Mouse (Mus musculus): ENCODE measurements around the gene Taok2. TPM values are rescaled to one million over a fixed set of nuclear protein-coding genes. Genes with fewer than 3 reads are reported as not detected.
A peak's percentile ranks its signal among the peaks of the same experiment; 100 is the strongest.

Gene Taok2
- polyA plus RNA-seq, 1 experiment from 2014 or later = 55.8 TPM

- Histone ChIP-seq H3K27ac (ENCODE audit: low read length) (peak within 1 kb of the TSS; percentile 79), H3K4me3 (ENCODE audit: low read length) (peak within 1 kb of the TSS; percentile 69), H3K4me2 (ENCODE audit: low read depth, low read length) (peak within 1 kb of the TSS; percentile 83), H3K27me3 (ENCODE audit: control insufficient read depth, insufficient read depth, low read depth, low read length) (no peaks in the 10 kb centered on the region), H3K4me1 (replicated peaks; ENCODE audit: control insufficient read depth, insufficient read depth, low read length) (peaks cover 23% of the 10 kb centered on the region), H3K36me3 (ENCODE audit: control insufficient read depth, insufficient read depth, low read length) (peaks cover 22% of the 10 kb centered on the region), H3K9me3 (ENCODE audit: control insufficient read depth, low read length) (no peaks in the 10 kb centered on the region), H3K9ac (ENCODE audit: low read length) (peak within 1 kb of the TSS; percentile 77)
- ATAC-seq (ENCODE audit: low read depth) = peak; percentile 94
- WGBS = 1% methylated on average over 42 of the region's 42 CpGs
Observed at GRCm38 (mm10) chr7:126861429-126862130, 22.9 kb downstream of the Taok2 start, which contains the start of gene Hirip3. Gene Hirip3 (plus strand): TSS chr7:126861972.

- no peak for ATAC-seq (ENCODE audit: low read depth)
- peak overlapping the region; percentile 41; the same call in 1 of the 2 replicates for H3K27ac ChIP-seq (ENCODE audit: low read length)
- 55% methylated on average over 5 of the region's 5 CpGs for WGBS
Observed at GRCm38 (mm10) chr7:126860987-126861386, 23.5 kb downstream of the Taok2 start.

GRCm38 (mm10) chr7:126856741-126857420 is 27.6 kb downstream of the Taok2 start:
- no peak overlapping the region for H3K4me2 ChIP-seq (ENCODE audit: low read depth, low read length)
- 61% methylated on average over 9 of the region's 9 CpGs for WGBS
- peak; percentile 54 for ATAC-seq (ENCODE audit: low read depth)
- H3K27ac ChIP-seq (ENCODE audit: low read length) = peak overlapping the region; percentile 78
- H3K4me1 ChIP-seq (replicated peaks; ENCODE audit: control insufficient read depth, insufficient read depth, low read length) = peaks cover 3% of the 10 kb centered on the region; the same call in 1 of the 2 replicates
- no peak overlapping the region for H3K4me3 ChIP-seq (ENCODE audit: low read length)
- no peaks in the 10 kb centered on the region for H3K27me3 ChIP-seq (ENCODE audit: control insufficient read depth, insufficient read depth, low read depth, low read length)
- no peaks in the 10 kb centered on the region for H3K9me3 ChIP-seq (ENCODE audit: control insufficient read depth, low read length)
- peaks cover 35% of the 10 kb centered on the region for H3K36me3 ChIP-seq (ENCODE audit: control insufficient read depth, insufficient read depth, low read length)
- H3K9ac ChIP-seq (ENCODE audit: low read length) = no peak overlapping the region

More at GRCm38 (mm10) chr7:126860987-126861386, 23.5 kb downstream of the Taok2 start:
- Histone ChIP-seq H3K4me2 (ENCODE audit: low read depth, low read length) (peak overlapping the region; percentile 83), H3K36me3 (ENCODE audit: control insufficient read depth, insufficient read depth, low read length) (peaks cover 17% of the 10 kb centered on the region), H3K4me3 (ENCODE audit: low read length) (peak overlapping the region; percentile 69), H3K9me3 (ENCODE audit: control insufficient read depth, low read length) (no peaks in the 10 kb centered on the region), H3K4me1 (replicated peaks; ENCODE audit: control insufficient read depth, insufficient read depth, low read length) (peaks cover 23% of the 10 kb centered on the region), H3K27me3 (ENCODE audit: control insufficient read depth, insufficient read depth, low read depth, low read length) (no peaks in the 10 kb centered on the region), H3K9ac (ENCODE audit: low read length) (peak overlapping the region; percentile 77)

- Histone ChIP-seq H3K36me3 (ENCODE audit: control insufficient read depth, insufficient read depth, low read length) (peaks cover 37% of the 10 kb centered on the region), H3K27me3 (ENCODE audit: control insufficient read depth, insufficient read depth, low read depth, low read length) (no peaks in the 10 kb centered on the region), H3K4me1 (replicated peaks; ENCODE audit: control insufficient read depth, insufficient read depth, low read length) (no peaks in the 10 kb centered on the region), H3K27ac (ENCODE audit: low read length) (no peak overlapping the region), H3K4me3 (ENCODE audit: low read length) (no peak overlapping the region), H3K9ac (ENCODE audit: low read length) (no peak overlapping the region), H3K9me3 (ENCODE audit: control insufficient read depth, low read length) (no peaks in the 10 kb centered on the region), H3K4me2 (ENCODE audit: low read depth, low read length) (no peak overlapping the region)
- no peak for ATAC-seq (ENCODE audit: low read depth)
- WGBS = 92% methylated on average over 3 of the region's 3 CpGs
Observed at GRCm38 (mm10) chr7:126855641-126856040, 28.9 kb downstream of the Taok2 start.

- Histone ChIP-seq H3K4me3 (ENCODE audit: low read length) (no peak overlapping the region), H3K9me3 (ENCODE audit: control insufficient read depth, low read length) (no peaks in the 10 kb centered on the region), H3K4me2 (ENCODE audit: low read depth, low read length) (no peak overlapping the region), H3K27ac (ENCODE audit: low read length) (no peak overlapping the region), H3K4me1 (replicated peaks; ENCODE audit: control insufficient read depth, insufficient read depth, low read length) (0 out of 2 replicates have a peak, but pooled peaks cover 1% of the 10 kb centered on the region), H3K27me3 (ENCODE audit: control insufficient read depth, insufficient read depth, low read depth, low read length) (peaks cover 12% of the 10 kb centered on the region), H3K9ac (ENCODE audit: low read length) (no peak overlapping the region), H3K36me3 (ENCODE audit: control insufficient read depth, insufficient read depth, low read length) (peaks cover 34% of the 10 kb centered on the region)
- no peak for ATAC-seq (ENCODE audit: low read depth)
- 88% methylated on average over 5 of the region's 5 CpGs for WGBS
Observed at GRCm38 (mm10) chr7:126853454-126853853, 31.0 kb downstream of the Taok2 start.

- peaks cover 25% of the 10 kb centered on the region for H3K27me3 ChIP-seq (ENCODE audit: control insufficient read depth, insufficient read depth, low read depth, low read length)
- peaks cover 8% of the 10 kb centered on the region; the same call in 1 of the 2 replicates for H3K4me1 ChIP-seq (replicated peaks; ENCODE audit: control insufficient read depth, insufficient read depth, low read length)
- no peak overlapping the region for H3K27ac ChIP-seq (ENCODE audit: low read length)
- ATAC-seq (ENCODE audit: low read depth) = no peak
- H3K9me3 ChIP-seq (ENCODE audit: control insufficient read depth, low read length) = no peaks in the 10 kb centered on the region
- H3K36me3 ChIP-seq (ENCODE audit: control insufficient read depth, insufficient read depth, low read length) = peaks cover 26% of the 10 kb centered on the region
- H3K9ac ChIP-seq (ENCODE audit: low read length) = no peak overlapping the region
- H3K4me3 ChIP-seq (ENCODE audit: low read length) = no peak overlapping the region
- 36% methylated on average over 12 of the region's 12 CpGs for WGBS
- H3K4me2 ChIP-seq (ENCODE audit: low read depth, low read length) = no peak overlapping the region
Observed at GRCm38 (mm10) chr7:126851192-126851591, 33.3 kb downstream of the Taok2 start.

GRCm38 (mm10) chr7:126850161-126850560 is 34.3 kb downstream of the Taok2 start:
- 78% methylated on average over 6 of the region's 6 CpGs for WGBS
- Histone ChIP-seq H3K36me3 (ENCODE audit: control insufficient read depth, insufficient read depth, low read length) (peaks cover 24% of the 10 kb centered on the region), H3K9me3 (ENCODE audit: control insufficient read depth, low read length) (no peaks in the 10 kb centered on the region), H3K27ac (ENCODE audit: low read length) (no peak overlapping the region), H3K27me3 (ENCODE audit: control insufficient read depth, insufficient read depth, low read depth, low read length) (peaks cover 25% of the 10 kb centered on the region), H3K9ac (ENCODE audit: low read length) (no peak overlapping the region), H3K4me3 (ENCODE audit: low read length) (no peak overlapping the region), H3K4me2 (ENCODE audit: low read depth, low read length) (no peak overlapping the region), H3K4me1 (replicated peaks; ENCODE audit: control insufficient read depth, insufficient read depth, low read length) (peaks cover 8% of the 10 kb centered on the region; the same call in 1 of the 2 replicates)
- ATAC-seq (ENCODE audit: low read depth) = no peak

- Histone ChIP-seq H3K27ac (ENCODE audit: low read length) (no peak overlapping the region), H3K4me2 (ENCODE audit: low read depth, low read length) (no peak overlapping the region), H3K4me3 (ENCODE audit: low read length) (no peak overlapping the region), H3K27me3 (ENCODE audit: control insufficient read depth, insufficient read depth, low read depth, low read length) (peaks cover 25% of the 10 kb centered on the region), H3K36me3 (ENCODE audit: control insufficient read depth, insufficient read depth, low read length) (peaks cover 18% of the 10 kb centered on the region), H3K9ac (ENCODE audit: low read length) (no peak overlapping the region), H3K4me1 (replicated peaks; ENCODE audit: control insufficient read depth, insufficient read depth, low read length) (peaks cover 8% of the 10 kb centered on the region; the same call in 1 of the 2 replicates), H3K9me3 (ENCODE audit: control insufficient read depth, low read length) (no peaks in the 10 kb centered on the region)
- no peak for ATAC-seq (ENCODE audit: low read depth)
- 16% methylated on average over 10 of the region's 10 CpGs for WGBS
Observed at GRCm38 (mm10) chr7:126848794-126849193, 35.7 kb downstream of the Taok2 start.

All from lung, embryonic 16.5 days (tissue).